Mouse (Mus musculus): ENCODE results near the gene Fhdc1. TPM values are rescaled to one million over a fixed set of nuclear protein-coding genes. Genes with fewer than 3 reads are reported as not detected.

Gene Fhdc1
- under 1 TPM; 0.24 to 0.55 TPM for total RNA-seq (2021)
- long read RNA-seq, experiment 1 = 0 reads
- long read RNA-seq, experiment 2 = 0 reads

DNA sequence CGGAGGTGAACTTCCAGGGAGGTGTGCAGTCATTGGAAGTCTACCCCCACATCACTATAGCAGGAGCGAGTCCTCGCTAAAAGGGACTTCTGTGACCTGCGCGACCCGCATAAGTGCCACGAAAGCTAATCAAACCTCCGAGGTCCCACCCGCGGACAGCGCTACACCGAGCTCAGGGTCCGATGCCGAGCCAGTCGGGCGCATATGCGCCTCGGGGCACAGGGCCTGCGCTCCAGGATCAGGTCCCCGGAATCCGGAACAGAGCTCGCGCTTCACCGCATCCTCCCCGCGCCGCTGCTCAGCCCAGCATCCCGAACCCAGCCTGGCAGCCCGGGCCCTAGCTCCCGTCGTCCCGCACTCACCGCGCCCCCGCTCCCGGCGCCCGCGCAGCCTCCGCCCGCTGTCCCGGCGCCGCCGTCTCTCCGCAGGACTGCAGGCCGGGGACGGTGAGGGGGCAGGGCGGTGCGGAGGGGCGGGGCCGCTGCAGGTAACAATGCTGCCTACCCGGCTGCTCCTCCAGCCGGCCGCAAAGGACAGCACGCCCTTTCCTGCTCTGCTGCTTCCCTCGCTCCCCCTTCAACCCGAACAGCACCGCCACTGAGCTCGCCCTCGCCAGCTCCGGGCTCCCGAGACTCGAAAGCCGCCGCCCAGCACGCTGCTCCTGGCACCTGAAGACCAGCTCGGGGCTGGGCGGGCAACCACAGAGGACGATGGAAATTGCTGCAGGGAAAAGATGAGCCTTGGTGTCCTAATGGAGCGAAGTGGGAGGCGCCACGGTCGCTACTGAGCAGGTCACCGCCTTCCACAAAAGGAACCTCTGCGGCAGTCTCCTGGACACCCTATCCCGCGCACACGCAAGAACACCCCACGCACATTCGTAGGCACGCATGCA lies at the start of gene Fhdc1:
Gene Fhdc1 (minus strand): TSS at position 424 of the 892 bp plus-strand sequence.
- intact Hi-C loops (cut with DNase I; ENCODE audit: low total_unique reads) = loop anchor here (10.0 kb wide), 1 partner anchor 125 kb away; no protein-coding TSS in a partner anchor
- DNase-seq = peak; percentile 32

DNA sequence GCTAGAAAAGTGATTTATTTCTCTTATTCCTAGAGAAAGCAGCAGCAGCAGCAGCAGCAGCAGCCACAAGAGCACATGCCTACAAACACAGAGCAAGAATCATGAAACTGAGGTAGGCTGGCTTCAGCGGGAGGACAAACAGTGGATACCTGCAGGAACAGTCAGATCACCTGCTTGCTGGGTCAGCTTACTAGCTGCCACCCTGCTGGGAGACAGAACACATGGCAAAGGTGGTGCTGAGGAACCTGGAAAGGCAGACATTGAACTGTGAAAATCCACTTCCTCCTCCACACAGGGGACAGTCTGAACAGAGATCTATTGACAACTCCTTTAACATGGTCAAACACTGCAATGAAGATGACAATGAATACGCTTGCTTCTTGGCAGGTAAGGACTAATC lies 48.8 kb upstream of the Fhdc1 start:
- no peak for DNase-seq
- intact Hi-C loops (cut with DNase I; ENCODE audit: low total_unique reads) = no loop called here

DNA sequence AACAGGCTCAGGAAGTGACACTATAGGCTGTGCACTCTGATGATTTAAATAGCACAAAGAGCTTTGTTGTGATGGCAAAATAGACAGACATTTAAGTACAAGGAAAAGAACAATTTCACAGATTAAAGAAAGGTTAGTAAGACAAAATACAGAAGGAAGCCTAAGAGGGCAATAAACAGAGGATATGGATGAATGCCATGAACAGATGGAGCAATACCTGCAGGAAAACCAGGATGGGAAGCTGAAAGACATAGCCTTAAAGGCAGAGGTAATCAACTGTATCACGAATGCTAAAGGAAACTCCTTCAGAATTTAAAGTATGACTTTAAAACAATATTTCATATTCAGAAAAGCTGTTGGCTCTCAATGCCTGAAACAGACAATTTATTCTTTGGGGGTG lies 44.7 kb upstream of the Fhdc1 start:
- intact Hi-C loops (cut with DNase I; ENCODE audit: low total_unique reads) = no loop called here
- no peak for DNase-seq

- intact Hi-C loops (cut with DNase I; ENCODE audit: low total_unique reads) = no loop called here
- DNase-seq = no peak
These were observed 35.9 kb upstream of the Fhdc1 start for GRCm38 (mm10) chr3:84516163-84516562.

DNA sequence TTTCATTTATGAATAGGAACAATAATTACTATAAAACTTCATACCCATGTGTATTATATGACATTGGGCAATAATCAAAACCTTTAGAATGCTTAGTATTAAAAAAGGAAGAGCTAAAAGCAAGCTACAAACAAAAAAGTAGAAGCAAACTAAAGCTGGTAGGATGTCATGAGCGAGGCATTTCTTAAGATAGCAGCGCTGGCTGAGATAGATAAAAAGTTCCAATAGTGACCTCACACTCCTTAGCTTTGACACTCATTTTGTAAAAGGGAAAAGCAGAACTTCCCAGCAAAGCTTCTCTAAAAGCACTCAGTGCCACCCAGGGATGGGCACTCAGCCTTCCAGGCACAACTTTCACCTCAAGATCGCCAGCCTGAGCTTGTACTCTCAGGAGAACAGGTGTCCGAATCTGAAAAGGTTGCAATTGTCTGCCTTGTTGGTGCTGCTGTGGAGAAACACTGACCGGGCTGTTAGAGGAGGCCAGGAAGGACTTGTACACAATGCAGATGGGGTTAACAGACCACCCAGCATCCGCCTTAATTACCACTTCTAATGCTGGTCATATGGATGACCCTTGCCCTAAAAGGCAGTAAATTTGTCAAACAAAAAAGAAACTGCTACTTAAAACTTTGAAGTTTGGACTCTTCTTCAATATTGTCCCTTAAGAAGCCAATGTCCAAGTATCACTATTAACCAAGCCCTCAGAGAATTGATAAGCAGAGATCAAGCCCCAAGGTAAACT lies 32.7 kb upstream of the Fhdc1 start:
- no peak for DNase-seq
- intact Hi-C loops (cut with DNase I; ENCODE audit: low total_unique reads) = no loop called here

GRCm38 (mm10) chr3:84505193-84505592 lies 25.0 kb upstream of the Fhdc1 start:
- intact Hi-C loops (cut with DNase I; ENCODE audit: low total_unique reads) = no loop called here
- no peak for DNase-seq

DNA sequence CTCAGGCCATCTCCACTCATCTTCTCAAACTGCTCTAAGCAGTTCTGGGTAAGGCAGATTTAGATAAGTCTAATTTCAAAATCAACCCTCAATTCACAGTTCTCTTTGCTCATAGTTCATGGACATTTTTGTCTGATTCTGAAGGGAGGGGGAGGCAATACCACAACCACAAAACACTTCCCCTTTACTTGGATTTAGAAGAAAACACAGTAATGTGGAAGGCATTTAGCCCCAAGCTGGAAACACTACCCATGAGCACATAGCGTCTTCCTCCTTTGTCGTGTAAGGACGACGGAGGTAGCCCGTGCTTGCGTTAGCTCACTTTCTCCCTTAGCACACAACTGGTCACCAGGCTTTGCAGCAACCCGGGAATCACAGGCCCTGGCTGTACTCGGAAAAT lies 24.1 kb upstream of the Fhdc1 start:
- DNase-seq = no peak

DNA sequence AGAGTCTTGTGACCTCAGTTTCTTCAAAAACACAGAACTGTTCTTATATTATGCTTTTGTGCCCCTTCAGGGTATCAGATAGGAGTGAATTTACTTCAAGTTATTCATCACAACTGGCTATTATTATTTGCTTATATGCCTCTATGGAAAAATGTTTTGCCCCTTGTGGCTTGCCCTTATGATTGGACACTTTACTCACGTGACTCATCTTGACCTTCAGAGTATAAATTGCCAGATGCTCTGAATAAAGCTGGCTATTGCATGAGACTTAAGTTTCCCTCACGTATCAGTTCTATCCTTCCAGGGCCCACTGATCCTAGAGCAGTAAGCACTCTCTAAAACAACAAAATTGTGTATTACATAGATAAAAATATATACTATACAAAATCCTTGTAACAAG lies 21.9 kb upstream of the Fhdc1 start:
- DNase-seq = no peak
- intact Hi-C loops (cut with DNase I; ENCODE audit: low total_unique reads) = no loop called here

More for the DNA sequence above, 24.1 kb upstream of the Fhdc1 start:
- intact Hi-C loops (cut with DNase I; ENCODE audit: low total_unique reads) = no loop called here

DNA sequence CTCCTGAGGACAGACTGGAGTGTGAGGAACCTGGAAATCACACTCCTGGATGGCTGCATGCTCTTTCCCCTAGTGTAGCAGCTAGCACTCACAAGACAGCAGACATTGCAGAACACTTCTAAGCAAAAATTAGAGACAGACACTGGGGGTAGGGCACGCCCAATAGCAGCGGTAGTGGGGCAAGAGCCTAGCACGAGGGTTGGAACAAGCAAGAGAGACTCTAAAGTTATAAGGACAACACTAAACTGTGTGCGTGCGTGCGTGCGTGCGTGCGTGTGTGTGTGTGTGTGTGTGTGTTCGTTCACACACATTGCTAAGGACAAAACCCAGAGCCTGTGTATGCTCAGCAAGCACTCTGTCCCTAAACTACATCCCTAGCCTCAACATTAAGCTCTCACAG lies 20.3 kb upstream of the Fhdc1 start:
- intact Hi-C loops (cut with DNase I; ENCODE audit: low total_unique reads) = no loop called here
- no peak for DNase-seq

- intact Hi-C loops (cut with DNase I; ENCODE audit: low total_unique reads) = no loop called here
- DNase-seq = no peak
These were observed 17.5 kb upstream of the Fhdc1 start for GRCm38 (mm10) chr3:84497718-84498117.

DNA sequence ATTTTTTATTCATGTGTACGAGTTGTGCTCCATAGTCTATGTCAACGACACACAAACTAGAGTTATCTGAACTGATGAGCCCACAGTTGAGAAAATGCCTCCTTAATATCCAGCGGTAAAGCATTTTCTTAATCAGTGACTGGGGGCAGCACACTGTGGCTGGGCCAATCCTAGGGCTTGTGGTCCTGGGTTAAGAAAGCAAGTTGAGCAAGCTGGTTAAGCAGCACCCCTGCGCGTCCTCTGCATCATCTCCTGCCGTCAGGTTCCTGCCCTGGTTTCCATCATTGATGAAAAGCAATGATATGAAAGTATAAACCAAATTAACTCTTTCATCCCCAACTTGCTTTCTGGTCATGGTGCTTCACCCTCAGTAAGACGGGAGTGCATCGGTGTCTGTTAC lies 12.4 kb upstream of the Fhdc1 start:
- no peak for DNase-seq
- intact Hi-C loops (cut with DNase I; ENCODE audit: low total_unique reads) = no loop called here

GRCm38 (mm10) chr3:84492148-84492547 lies 11.9 kb upstream of the Fhdc1 start:
- DNase-seq = no peak
- intact Hi-C loops (cut with DNase I; ENCODE audit: low total_unique reads) = no loop called here

GRCm38 (mm10) chr3:84488716-84489115 lies 8.5 kb upstream of the Fhdc1 start:
- intact Hi-C loops (cut with DNase I; ENCODE audit: low total_unique reads) = loop anchor here (10.0 kb wide), 1 partner anchor 134 kb away; no protein-coding TSS in a partner anchor
- DNase-seq = no peak

DNA sequence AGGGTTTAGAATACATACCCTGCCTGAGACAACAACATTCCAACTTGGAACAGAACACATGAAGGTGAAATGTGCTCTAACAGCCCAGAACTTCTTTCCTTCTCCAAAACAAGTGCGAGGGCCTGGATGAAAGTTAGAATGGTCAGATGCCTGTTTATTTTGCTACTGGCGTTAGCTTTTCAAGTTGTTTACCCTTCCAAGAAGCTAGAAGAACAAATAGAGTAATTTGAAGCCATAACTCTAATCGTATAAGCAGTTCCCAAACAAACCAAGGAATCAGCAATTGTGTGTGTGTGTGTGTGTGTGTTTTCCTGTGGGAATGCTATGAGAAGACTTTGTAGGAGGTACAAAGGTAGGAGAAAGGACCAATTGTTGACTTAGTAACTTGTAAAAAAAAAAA lies 4.7 kb upstream of the Fhdc1 start:
- intact Hi-C loops (cut with DNase I; ENCODE audit: low total_unique reads) = loop anchor here (10.0 kb wide), 1 partner anchor 130 kb away; no protein-coding TSS in a partner anchor
- DNase-seq = no peak

GRCm38 (mm10) chr3:84484333-84484732 lies 4.1 kb upstream of the Fhdc1 start:
- no peak for DNase-seq
- intact Hi-C loops (cut with DNase I; ENCODE audit: low total_unique reads) = loop anchor here (10.0 kb wide), 1 partner anchor 130 kb away; no protein-coding TSS in a partner anchor

DNA sequence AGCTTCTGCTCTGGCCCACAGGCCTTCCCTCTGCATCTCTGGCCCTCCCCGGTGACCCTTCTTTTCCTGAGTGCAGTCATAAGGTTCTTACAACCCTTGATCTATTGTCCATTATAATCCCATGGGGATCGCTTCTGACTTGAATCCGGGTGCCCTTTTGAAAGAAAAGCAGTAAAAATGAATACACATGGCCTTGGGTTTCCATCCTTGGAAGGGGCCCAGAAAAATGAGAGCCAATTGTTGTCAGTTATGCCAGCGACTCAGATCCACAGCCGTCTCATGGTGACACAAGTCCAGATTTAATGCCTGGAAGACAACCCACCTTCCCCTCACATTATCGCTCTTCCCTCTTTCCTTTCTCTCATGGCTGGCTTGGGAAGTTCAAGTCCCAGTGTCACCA lies 1.9 kb upstream of the Fhdc1 start:
- DNase-seq = no peak
- intact Hi-C loops (cut with DNase I; ENCODE audit: low total_unique reads) = loop anchor here (10.0 kb wide), 1 partner anchor 127 kb away; no protein-coding TSS in a partner anchor

GRCm38 (mm10) chr3:84481104-84481503 lies 875 bp upstream of the Fhdc1 start:
- intact Hi-C loops (cut with DNase I; ENCODE audit: low total_unique reads) = loop anchor here (10.0 kb wide), 1 partner anchor 126 kb away; no protein-coding TSS in a partner anchor
- peak; percentile 25 for DNase-seq

- peak; percentile 60 for DNase-seq
- intact Hi-C loops (cut with DNase I; ENCODE audit: low total_unique reads) = loop anchor here (10.0 kb wide), 1 partner anchor 125 kb away; no protein-coding TSS in a partner anchor
These were observed 780 bp downstream of the Fhdc1 start for GRCm38 (mm10) chr3:84479293-84480005.

- DNase-seq = no peak
- intact Hi-C loops (cut with DNase I; ENCODE audit: low total_unique reads) = no loop called here
These were observed 1.3 kb downstream of the Fhdc1 start for GRCm38 (mm10) chr3:84478896-84479292.

GRCm38 (mm10) chr3:84478195-84478594 lies 2.0 kb downstream of the Fhdc1 start:
- intact Hi-C loops (cut with DNase I; ENCODE audit: low total_unique reads) = no loop called here
- DNase-seq = no peak
